Mouse (Mus musculus) v-Abl transformed pro-B cells (cell line): Measurements from ENCODE around the gene Cd38.
"Not testable (repeated sequence)": the region's sequence is repeated elsewhere in the genome, so short reads cannot be mapped to it uniquely, and the experiment has no call there.

Experiments used
- in situ Hi-C, 2 experiments: fragments of 400-800 bp; cut with MboI; formaldehyde crosslinking; loops; one replicate each; pipeline ENCODE4 v1.15.1; 2025; ENCODE audit not compliant: unreplicated experiment in 2 of 2

The Cd38 gene

DNA sequence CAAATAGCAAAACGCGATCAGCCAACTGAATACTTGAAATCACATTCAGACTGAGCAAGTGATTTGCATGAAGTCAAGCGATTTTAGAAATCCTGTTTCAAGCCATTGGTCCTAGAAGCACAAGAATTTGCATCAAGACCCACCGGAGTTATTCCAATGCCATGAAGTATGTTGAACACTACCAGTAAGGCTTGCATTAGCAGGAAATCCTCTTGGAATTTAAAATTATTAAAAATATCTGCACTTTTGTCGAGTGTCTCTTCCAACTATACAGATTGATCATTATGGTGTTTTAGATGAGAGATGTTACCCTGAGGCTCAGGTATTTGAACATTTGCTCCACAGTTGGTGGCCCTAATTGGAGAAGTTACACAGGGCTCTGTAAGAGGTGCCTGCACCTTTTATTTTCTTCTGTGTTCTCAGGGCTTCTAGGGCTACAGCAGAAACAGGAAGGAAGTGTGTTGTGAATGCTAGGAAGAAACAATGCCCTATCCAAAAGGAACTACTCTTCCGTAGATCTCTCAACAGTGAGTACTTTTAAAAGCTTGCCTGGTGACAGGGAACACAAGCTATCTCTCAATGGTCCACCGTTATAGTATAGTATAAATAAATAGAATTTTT lies 14.4 kb upstream of the Cd38 start:
- in situ Hi-C loops = no loop called here

DNA sequence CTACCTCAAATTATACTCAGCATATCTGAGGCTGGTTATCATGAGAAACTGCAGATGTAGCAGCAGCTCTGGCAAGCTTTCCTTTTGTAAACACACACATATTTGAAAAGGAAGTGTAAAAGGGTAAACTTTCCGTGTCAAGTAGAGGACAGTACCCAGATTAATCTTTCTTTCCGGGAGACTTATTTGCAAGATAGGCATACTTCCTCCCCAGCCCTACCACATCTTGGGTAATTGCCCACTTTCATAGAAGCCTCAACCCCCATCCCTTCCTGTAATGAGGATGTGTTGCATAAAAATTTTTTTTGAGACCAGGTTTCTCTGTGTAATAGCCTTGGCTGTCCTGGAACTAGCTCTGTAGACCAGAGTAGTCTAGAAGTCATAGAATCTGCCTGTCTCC lies 12.6 kb upstream of the Cd38 start:
- in situ Hi-C loops = no loop called here

GRCm38 (mm10) chr5:43859663-43860062 lies 8.7 kb upstream of the Cd38 start:
- in situ Hi-C loops = no loop called here

GRCm38 (mm10) chr5:43860096-43860495 lies 8.3 kb upstream of the Cd38 start:
- in situ Hi-C loops = no loop called here

DNA sequence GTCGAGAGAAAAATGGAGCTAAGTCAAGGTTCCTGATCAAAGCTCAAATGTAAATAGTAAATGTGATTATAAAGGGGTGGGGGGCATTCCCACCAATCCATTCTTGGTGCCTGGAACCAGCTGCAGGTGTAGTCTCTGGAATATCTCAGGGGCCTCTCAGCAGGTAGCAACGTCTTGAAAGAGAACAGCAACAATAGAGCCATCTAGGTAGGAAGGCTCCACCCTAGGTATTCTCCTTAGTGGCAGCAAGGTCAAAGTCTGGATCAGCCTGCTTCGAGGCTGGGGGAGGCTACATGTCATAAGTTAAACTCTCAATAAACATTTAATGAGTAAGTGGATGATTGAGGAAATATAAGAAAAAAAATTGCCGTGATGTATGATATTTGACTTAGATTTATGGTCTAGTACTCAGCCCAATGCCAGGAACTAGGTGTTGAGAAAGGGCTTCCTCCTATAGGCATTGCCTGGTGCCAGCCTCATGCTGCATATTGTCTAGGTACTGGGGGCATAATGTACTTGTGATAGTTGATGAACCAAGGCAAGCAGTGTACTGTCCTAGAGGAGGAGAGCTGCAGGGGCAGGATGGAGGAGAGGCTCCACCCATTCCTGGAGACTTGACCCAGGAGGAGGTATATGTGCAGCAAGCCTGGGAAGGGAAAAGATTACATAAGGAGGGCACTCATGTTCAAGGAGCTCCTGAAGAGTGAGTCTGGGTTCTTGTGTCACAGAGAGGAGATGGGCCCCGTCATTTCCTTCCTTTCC lies 7.5 kb upstream of the Cd38 start:
- in situ Hi-C loops = no loop called here

- in situ Hi-C loops = no loop called here
Observed at GRCm38 (mm10) chr5:43863642-43864041, 4.7 kb upstream of the Cd38 start.

GRCm38 (mm10) chr5:43865316-43865715 lies 3.0 kb upstream of the Cd38 start:
- in situ Hi-C loops = no loop called here

- in situ Hi-C loops = no loop called here
Observed at GRCm38 (mm10) chr5:43868711-43869600, 603 bp downstream of the Cd38 start.

DNA sequence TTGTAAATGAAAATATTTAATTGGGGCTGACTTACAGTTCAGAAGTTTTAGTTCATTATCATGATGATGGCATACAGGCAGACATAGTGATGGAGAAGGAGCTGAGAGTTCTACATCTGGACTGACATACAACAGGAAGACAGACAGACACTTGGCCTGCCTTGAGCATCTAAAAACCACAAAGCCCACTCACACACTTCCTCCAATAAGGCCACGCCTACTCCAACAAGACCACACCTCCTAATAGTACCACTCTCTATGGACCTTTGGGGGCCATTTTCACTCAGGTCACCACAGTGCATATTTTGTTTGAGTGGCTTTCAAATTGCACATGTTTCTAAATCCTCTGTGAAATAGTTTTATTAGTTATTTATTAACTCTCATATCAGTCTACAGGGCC lies 3.5 kb downstream of the Cd38 start:
- in situ Hi-C loops = no loop called here

GRCm38 (mm10) chr5:43872652-43873051 lies 4.3 kb downstream of the Cd38 start:
- in situ Hi-C loops = no loop called here

- in situ Hi-C loops = loop anchor here in 1 of 2 experiments (5.0 to 25.0 kb wide), 4 partner anchors 57 to 1805 kb away; partner anchors contain the start of gene Fbxl5
Observed at GRCm38 (mm10) chr5:43882034-43882433, 13.7 kb downstream of the Cd38 start.

DNA sequence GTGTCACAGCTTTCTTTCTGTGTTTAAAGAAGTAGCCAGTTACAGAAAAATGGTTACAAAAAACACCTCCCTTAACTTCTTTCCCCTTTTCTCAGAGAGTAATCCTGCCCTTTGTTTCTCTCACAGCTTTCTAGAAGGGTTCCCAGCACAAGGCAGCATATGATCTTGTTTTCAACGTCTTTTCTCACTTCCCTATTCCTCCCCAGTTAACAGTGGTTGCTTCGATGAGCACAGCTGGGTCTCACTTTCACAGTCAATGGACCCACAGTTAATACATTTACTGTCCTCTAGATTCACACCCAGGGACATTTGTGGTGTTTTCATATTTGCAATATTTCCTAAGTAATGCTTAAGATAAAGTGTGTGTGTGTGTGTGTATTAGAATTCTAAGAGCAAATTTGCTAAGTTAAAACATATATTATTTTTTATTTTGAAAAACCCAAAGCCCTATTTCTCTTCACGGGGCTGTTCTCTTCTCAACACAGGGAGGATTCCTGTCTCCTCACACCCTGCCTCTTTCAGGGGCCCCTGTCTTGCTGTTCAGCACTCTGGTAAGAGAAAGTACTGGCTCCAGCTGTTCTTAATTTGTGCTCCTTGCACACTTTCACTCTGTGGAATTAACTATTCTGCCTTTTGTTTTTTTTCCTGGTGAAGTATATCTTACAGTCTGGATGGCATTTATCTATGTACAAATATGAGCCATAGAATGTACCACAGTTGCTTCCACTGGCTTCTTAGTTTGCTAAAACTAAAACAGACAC lies 16.9 kb downstream of the Cd38 start:
- in situ Hi-C loops = loop anchor here in 1 of 2 experiments (10.0 to 25.0 kb wide), 2 partner anchors 60 to 1802 kb away; partner anchors contain the start of gene Fbxl5

- in situ Hi-C loops = loop anchor here (10.0 to 25.0 kb wide), 2 partner anchors 48 to 1795 kb away; no protein-coding TSS in a partner anchor
Observed at GRCm38 (mm10) chr5:43892386-43892785, 24.0 kb downstream of the Cd38 start.

DNA sequence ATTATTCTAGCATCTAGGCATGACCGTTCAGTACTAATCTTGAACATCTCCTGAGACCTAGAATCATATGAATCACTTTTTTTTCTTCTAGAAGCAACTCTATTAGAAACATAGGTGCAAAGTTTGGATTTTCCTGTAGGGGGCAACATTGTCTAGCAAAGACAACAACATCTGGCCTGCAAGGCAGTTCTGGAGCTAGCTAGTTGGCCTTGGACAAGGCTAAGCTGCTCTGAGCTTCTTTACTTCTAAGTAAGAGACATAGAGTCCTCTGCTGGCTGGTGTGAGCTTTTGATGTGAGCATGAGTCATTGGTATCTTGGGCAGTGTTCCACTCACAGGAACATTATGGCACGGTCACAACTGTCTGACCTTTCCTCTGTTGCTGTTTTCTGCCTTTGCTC lies 25.8 kb downstream of the Cd38 start:
- in situ Hi-C loops = loop anchor here (10.0 to 25.0 kb wide), 2 partner anchors 49 to 1793 kb away; no protein-coding TSS in a partner anchor

GRCm38 (mm10) chr5:43895931-43896330 lies 27.6 kb downstream of the Cd38 start:
- in situ Hi-C loops = loop anchor here (10.0 to 25.0 kb wide), 2 partner anchors 51 to 1791 kb away; no protein-coding TSS in a partner anchor

- in situ Hi-C loops = loop anchor here (5.0 to 10.0 kb wide), 2 partner anchors 137 to 140 kb away; no protein-coding TSS in a partner anchor
Observed at GRCm38 (mm10) chr5:43904685-43905084, 36.3 kb downstream of the Cd38 start.

DNA sequence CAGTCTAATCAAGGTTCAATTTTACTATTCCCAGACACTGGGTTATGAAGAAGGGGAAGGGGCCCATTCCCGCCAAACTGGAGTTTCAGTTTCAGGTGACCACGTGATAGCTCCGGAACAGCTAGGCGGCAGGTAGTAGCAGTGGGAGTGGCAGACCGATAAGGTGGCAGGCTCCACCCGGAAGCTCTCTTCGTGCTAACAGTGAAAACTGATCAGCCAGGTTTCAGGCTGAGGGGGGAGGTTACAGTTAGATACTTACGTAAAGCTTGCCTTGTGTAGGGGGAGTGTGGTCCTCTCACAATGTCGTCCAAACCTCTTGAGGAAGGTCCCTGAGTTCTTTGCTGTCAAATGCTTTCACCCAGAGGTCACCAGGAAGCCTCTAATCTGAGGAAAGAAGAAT lies 40.9 kb downstream of the Cd38 start:
- in situ Hi-C loops = loop anchor here in 1 of 2 experiments (10.0 kb wide), 1 partner anchor 144 kb away; no protein-coding TSS in a partner anchor

DNA sequence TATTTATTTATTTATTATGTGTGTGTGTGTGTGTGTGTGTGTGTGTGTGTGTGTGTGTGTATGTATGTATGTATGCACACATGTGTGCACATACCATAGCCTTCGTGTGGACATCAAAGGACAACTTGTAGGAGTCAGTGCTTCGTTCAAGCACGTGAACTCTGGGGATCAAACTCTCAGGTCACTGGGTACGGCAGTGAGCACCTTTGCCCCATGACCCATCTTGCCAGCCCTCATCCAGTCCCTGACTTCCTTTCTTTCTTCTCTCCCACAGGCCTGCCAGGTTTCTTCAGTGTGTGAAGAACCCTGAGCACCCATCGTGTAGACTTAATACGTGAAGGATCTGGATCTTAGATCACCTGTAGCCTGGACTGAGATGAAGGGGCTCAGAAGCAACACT lies 41.7 kb downstream of the Cd38 start:
- in situ Hi-C loops = no loop called here

DNA sequence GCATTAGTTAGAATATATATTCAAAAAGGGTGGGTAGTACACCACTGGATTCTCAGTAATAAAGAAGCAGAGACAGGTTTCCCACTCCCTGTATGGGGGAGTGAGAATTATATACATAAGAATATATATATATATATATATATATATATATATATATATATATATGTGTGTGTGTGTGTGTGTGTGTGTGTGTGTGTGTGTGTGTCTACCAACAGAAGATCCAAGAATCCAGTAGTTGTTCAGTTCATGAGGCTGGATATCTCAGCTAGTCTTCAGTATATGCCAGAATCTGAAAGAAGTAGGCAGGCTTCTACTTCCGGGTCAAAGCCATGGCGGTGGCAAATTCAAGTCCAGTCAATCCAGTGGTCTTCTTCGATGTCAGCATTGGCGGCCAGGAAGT lies 44.5 kb downstream of the Cd38 start, which contains the start of gene Gm7879:
Gene Gm7879 (plus strand): TSS at position 301 of the 400 bp plus-strand sequence.
- in situ Hi-C loops = not testable (repeated sequence)
